Mouse (Mus musculus) mammary gland, adult 2 months (tissue): ENCODE results near the gene Olfr547. TPM values are rescaled to one million over a fixed set of nuclear protein-coding genes. Genes with fewer than 3 reads are reported as not detected.

Experiments
- polyA plus RNA-seq: library from polyadenylated mRNA; depleted of rRNA; stranded (reverse); fragments of >200 nt; gene quantifications from 2 replicates; pipeline ENCODE4 v1.2.3, GENCODE M21; 2012; ENCODE audit warnings: low replicate concordance; rRNA removed

The Olfr547 gene
- polyA plus RNA-seq: not detected in 2 replicates

GRCm38 (mm10) chr7:102534449-102534848 lies at the start of gene Olfr547:
Gene Olfr547 (plus strand): TSS chr7:102534749.

DNA sequence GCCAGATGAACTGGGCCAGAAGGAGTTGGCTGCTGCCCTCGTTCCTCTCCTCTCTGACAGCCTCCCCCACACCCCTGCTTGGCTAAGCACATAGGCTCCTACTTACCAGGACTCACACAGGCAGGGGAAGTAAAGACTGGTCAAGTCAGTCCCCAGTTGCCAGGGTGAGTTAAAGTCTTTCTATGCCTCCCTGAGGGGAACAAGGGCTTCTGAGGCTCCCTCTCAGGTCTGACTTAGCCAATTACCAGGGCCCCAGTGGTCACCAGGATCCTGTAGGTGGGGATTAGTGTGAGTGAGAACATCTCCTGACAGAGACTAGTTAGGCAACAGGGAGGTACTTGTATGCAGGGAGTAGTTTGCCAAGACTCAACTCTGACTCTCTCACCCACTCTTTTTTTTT lies 46.4 kb upstream of the Olfr547 start, which contains the start of gene Olfr544:
Gene Olfr544 (minus strand): TSS at position 153 of the 400 bp plus-strand sequence.

GRCm38 (mm10) chr7:102499473-102499872 lies 35.1 kb upstream of the Olfr547 start, which contains the start of gene Olfr545:
Gene Olfr545 (minus strand): TSS chr7:102499573.

GRCm38 (mm10) chr7:102540596-102540995 lies 6.0 kb downstream of the Olfr547 start, which contains the start of gene Olfr548-ps1:
Gene Olfr548-ps1 (plus strand): TSS chr7:102540896.

GRCm38 (mm10) chr7:102549570-102549969 lies 15.0 kb downstream of the Olfr547 start, which contains the start of gene Olfr549:
Gene Olfr549 (plus strand): TSS chr7:102549870.

GRCm38 (mm10) chr7:102564999-102565997 lies 30.7 kb downstream of the Olfr547 start, which contains the start of gene Trim21:
Gene Trim21 (minus strand): TSS chr7:102565486.

GRCm38 (mm10) chr7:102571142-102571541 lies 36.6 kb downstream of the Olfr547 start, which contains the start of gene Olfr550:
Gene Olfr550 (plus strand): TSS chr7:102571442.

Other genes starting within 250 kb of the Olfr547 start
- gene Rrm1, start 93.1 kb upstream of the Olfr547 start, polyA plus RNA-seq: 4.9 and 10.0 TPM in 2 replicates
- gene Olfr543, start 53.1 kb upstream of the Olfr547 start, polyA plus RNA-seq: not detected in 2 replicates
- not detected in 2 replicates for gene Olfr544, start 46.4 kb upstream of the Olfr547 start, polyA plus RNA-seq
- gene Olfr545, start 35.2 kb upstream of the Olfr547 start, polyA plus RNA-seq: not detected in 2 replicates
- not detected in 2 replicates for gene Olfr548-ps1, start 6.1 kb downstream of the Olfr547 start, polyA plus RNA-seq
- gene Olfr549, start 15.1 kb downstream of the Olfr547 start, polyA plus RNA-seq: not detected in 2 replicates
- 6.6 and 12.9 TPM in 2 replicates for gene Trim21, start 30.7 kb downstream of the Olfr547 start, polyA plus RNA-seq
- 0.78 and 0.91 TPM in 2 replicates for gene Olfr550, start 36.7 kb downstream of the Olfr547 start, polyA plus RNA-seq
- not detected in 2 replicates for gene Olfr551, start 57.1 kb downstream of the Olfr547 start, polyA plus RNA-seq
- not detected in 2 replicates for gene Olfr552, start 63.0 kb downstream of the Olfr547 start, polyA plus RNA-seq
- gene Olfr553, start 83.5 kb downstream of the Olfr547 start, polyA plus RNA-seq: not detected in 2 replicates
- not detected in 2 replicates for gene Olfr554, start 103.7 kb downstream of the Olfr547 start, polyA plus RNA-seq
- gene Olfr555, start 124.1 kb downstream of the Olfr547 start, polyA plus RNA-seq: not detected in 2 replicates
- not detected in 2 replicates for gene Olfr556, start 130.2 kb downstream of the Olfr547 start, polyA plus RNA-seq
- 23.8 and 50.9 TPM in 2 replicates for gene Trim68, start 152.6 kb downstream of the Olfr547 start, polyA plus RNA-seq
- not detected in 2 replicates for gene Olfr557, start 161.2 kb downstream of the Olfr547 start, polyA plus RNA-seq
- 2.3 and 6.1 TPM in 2 replicates for gene Olfr558, start 167.5 kb downstream of the Olfr547 start, polyA plus RNA-seq
- gene Olfr33, start 184.3 kb downstream of the Olfr547 start, polyA plus RNA-seq: 0.33 TPM in 1 of 2 replicates, not detected in the other
- gene Olfr559, start 192.7 kb downstream of the Olfr547 start, polyA plus RNA-seq: not detected in 2 replicates
- gene Olfr560, start 224.6 kb downstream of the Olfr547 start, polyA plus RNA-seq: 0.09 TPM in 1 of 2 replicates, not detected in the other
- gene Olfr78, start 224.7 kb downstream of the Olfr547 start, polyA plus RNA-seq: 3.2 and 8.0 TPM in 2 replicates
- 0.11 TPM in 1 of 2 replicates, not detected in the other for gene Olfr561, start 236.5 kb downstream of the Olfr547 start, polyA plus RNA-seq